Mouse (Mus musculus) lung, adult 18-20 months (tissue): ENCODE data around the gene Erich3.
A peak's percentile ranks its signal among the peaks of the same experiment; 100 is the strongest.

Source experiments
- DNase-seq, 2 experiments: peaks; one replicate each; pipeline ENCODE4 v3.0.0; 2022; ENCODE audit warnings: mixed read lengths in 2 of 2

Erich3 gene

DNA sequence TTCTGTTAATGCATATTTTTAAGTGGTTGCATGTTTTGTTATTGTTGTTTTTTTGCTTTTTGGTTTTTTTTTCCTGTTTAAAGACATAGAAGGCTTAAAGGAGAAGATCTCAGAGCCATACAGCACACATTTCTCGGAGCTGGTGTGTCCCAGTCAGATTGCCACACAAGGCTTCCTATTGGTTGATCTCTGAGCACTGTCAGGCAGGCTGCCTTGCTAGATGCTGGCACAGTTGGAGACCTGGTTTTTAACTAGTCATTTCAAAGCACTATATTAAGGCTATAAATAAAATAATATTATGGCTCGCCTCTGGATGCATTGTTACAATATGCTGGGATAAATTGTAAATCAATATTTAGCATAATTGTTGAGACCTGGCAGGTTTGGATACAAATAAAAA, 18.9 kb downstream of the Erich3 start:
- DNase-seq: no peak

DNA sequence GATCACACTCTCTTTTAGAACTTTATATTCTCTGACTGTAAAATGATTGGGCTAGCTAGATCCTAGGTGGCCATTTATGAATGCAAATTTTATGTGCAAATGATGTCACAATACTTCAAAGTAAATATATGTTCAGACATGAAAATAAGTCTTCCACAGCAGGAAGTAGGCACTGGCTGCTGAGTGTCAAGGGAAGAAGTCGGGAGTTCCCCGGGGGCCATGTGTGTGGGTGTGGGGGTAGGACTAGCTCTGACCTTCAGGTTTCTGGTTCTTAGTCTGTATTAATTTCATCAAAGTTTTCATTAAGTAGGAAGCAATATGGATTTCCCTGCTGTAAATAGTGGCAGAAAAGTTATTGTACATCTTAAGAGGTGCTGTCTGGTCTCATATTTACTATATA, 20.0 kb downstream of the Erich3 start:
- no peak for DNase-seq

GRCm38 (mm10) chr3:154690260-154690659, 26.6 kb downstream of the Erich3 start:
- no peak for DNase-seq

GRCm38 (mm10) chr3:154691897-154692571, 28.4 kb downstream of the Erich3 start:
- DNase-seq: peak; percentile 62 to 77

GRCm38 (mm10) chr3:154692572-154692922, 28.9 kb downstream of the Erich3 start:
- DNase-seq: peak in 1 of 2 experiments; percentile 9

DNA sequence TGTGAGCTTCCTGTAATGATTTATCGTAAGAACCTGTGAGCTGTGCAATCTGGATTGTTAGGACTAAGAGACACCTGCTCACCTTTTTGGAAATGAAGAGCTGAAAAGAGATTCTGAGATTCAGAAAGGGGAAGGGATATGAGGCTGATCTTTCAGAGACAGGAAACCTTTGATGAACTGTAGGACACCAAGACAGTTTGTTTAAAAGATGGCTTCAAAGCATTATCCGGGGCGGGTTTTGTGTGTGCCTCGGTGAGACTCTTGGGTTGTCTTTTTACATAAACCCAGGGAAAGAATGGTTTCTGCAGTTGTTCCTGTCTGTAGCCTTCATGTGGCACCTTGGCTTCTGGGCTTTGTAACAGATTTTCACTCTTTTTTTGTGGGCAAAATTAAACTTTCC, 30.2 kb downstream of the Erich3 start:
- no peak for DNase-seq

DNA sequence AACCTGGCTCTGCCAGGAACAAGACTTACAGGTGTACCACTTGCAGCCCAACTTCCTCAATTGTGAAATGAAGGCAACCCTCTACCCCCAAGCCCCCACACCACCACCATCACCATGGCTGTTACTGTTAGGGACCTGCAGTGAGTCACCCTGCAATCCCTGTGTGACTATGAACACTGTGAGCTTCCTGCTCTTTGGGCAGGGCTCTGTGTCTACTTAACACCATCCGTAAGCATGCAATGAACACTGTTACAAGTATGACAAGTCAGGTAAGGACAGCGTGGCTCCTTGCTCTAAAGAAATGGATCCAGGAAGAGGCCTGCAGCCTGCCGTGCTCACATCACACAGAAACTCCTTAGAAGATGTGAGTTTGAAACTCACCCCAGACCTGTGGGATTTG, 33.0 kb downstream of the Erich3 start:
- DNase-seq: peak; percentile 5 to 38

- no peak for DNase-seq
Observed at GRCm38 (mm10) chr3:154698907-154699306, 35.2 kb downstream of the Erich3 start.

GRCm38 (mm10) chr3:154700296-154700695, 36.6 kb downstream of the Erich3 start:
- no peak for DNase-seq

- no peak for DNase-seq
Observed at GRCm38 (mm10) chr3:154700735-154701134, 37.1 kb downstream of the Erich3 start.

DNA sequence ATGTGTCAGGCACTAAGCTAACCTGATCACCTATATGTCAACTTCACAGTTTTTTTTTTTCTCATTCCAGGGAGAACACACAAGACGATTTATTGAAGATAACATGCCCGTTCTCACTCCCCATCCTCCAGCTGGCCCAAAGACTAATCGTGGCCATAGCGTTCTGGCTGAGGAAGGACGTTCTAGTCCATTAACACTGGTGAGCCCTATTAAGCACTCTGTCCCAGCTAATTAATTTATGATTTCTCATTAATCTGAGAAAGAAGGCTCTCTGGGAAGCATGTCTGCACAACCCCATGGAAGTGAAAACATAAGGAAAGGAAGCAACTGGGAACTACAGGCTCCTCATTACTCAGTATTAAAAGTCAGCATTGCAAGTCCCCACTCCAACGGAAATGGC, 41.1 kb downstream of the Erich3 start:
- no peak for DNase-seq

- DNase-seq: no peak
Observed at GRCm38 (mm10) chr3:154708150-154708549, 44.5 kb downstream of the Erich3 start.

DNA sequence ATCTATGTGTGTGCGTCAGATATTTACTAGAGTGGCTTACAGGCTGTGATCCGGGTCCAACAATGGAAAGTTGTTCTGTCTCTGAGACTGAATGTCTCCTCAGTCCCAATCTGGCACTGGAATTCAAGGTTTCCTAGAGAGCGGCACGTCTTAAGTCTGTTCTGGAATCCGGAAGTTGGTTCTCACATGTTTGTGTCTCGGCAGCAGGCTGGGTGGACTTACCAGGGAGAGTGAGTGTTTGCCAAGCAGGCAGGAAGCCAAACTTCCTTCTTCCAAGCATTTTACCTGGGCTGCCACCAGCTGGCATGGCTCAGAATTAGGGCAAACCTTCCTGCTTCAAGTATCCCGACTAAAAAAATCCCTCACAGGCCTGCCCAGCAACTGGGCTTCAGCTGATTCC, 59.5 kb downstream of the Erich3 start:
- DNase-seq: peak; percentile 83 to 88

- DNase-seq: no peak
Observed at GRCm38 (mm10) chr3:154731431-154731830, 67.8 kb downstream of the Erich3 start.

- no peak for DNase-seq
Observed at GRCm38 (mm10) chr3:154741496-154741895, 77.8 kb downstream of the Erich3 start.

GRCm38 (mm10) chr3:154742927-154743326, 79.3 kb downstream of the Erich3 start:
- no peak for DNase-seq

GRCm38 (mm10) chr3:154744317-154744716, 80.7 kb downstream of the Erich3 start:
- no peak for DNase-seq

- no peak for DNase-seq
Observed at GRCm38 (mm10) chr3:154754505-154754904, 90.8 kb downstream of the Erich3 start.

DNA sequence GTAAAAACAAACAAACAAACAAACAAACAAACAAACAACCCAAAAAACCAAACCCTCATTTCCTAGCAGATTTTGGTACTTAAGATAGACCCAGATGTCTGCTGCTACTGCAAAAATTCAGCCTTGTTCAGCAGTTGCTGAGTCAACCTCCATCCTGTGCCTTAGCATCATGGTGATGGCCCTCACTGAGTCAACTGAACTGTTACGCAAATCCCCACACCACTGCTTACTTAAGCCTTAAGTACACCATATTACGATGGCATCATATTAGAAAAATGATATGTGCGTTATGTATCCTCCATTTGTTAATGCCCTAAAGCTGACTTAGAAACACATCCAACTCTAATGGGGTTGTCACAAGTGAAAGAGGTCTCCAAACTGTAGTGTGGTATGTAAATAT, 91.6 kb downstream of the Erich3 start:
- no peak for DNase-seq

DNA sequence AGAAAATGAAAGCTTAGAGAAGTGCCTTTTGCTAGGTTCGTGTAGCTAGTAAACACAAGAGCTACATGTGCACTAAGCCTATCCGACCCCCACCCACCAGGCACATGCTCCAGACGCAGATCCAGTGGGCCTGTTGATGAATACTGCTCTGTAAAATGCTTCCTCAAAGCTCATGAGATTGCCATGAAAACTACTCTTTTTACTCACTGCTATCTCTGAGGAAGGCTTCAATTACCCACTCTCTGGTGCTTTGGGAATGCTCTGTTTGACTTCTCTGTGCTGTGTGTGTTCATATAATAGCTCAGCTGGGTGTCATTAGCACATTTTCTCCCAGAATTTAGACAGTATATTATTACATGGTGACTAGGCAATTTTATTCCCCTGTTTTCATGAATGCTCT, 94.4 kb downstream of the Erich3 start:
- DNase-seq: no peak

- no peak for DNase-seq
Observed at GRCm38 (mm10) chr3:154761108-154761507, 97.4 kb downstream of the Erich3 start.

- no peak for DNase-seq
Observed at GRCm38 (mm10) chr3:154763374-154763773, 99.7 kb downstream of the Erich3 start.

- DNase-seq: no peak
Observed at GRCm38 (mm10) chr3:154764115-154764514, 100.5 kb downstream of the Erich3 start.

GRCm38 (mm10) chr3:154766321-154766720, 102.7 kb downstream of the Erich3 start:
- DNase-seq: no peak

DNA sequence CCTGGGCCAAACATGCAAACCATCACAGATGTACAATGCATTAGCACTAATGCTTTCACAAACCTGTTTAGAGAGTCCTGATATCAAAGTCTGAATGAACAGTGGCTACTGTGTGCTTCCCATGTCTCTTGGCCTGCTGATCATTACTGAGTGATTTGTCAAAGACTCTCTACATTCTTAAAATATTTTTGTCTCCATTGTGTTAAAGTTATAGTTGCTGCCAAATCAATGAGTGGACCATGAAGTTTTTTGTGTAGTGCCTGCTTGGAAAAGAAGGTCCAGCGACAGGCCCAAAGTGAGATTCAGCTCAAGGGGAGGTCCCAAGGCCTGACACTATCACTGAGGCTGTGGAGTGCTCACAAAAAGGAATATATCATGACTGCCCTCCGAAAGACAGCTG, 108.0 kb downstream of the Erich3 start:
- no peak for DNase-seq
